Mouse (Mus musculus): ENCODE measurements around the gene Bcl2. TPM values are rescaled to one million over a fixed set of nuclear protein-coding genes. Genes with fewer than 3 reads are reported as not detected.

Bcl2 gene
- total and polyA plus RNA-seq, 3 experiments: 30.9 to 87.0 (median 38.8) TPM

DNA sequence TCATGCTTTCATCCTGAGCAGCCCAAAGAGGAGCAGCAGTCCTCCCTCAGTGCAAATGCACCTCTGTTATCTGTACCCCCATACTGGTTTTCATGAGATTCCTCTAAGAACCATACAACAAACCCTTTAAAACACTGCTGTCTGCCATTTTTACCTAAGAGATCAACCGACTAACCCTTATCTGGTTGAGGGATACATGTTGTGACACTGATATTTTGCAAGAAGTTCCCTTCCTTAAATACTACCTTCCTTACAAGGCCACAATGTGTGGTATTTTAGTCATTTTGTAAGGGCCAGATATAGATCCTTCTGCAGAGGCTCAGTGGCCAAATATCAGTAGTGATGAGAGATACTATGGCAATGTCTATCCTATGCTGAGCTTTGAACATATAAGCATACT lies 134.3 kb downstream of the Bcl2 start:
- Histone ChIP-seq H3K4me1 (ENCODE audit: control insufficient read depth in 1 of 2, insufficient read depth in 2 of 2, low read length in 2 of 2) (peaks cover 0 to 2% of the 10 kb centered on the region in 2 experiments; a peak in 1 of 4 replicates), H3K36me3 (ENCODE audit: control insufficient read depth in 1 of 2, insufficient read depth in 2 of 2, low read length in 2 of 2) (peaks cover 0 to 4% of the 10 kb centered on the region in 2 experiments; a peak in 2 of 4 replicates), H3K79me2 (ENCODE audit: control insufficient read depth, insufficient read depth, low read length, poor library complexity) (0 out of 2 replicates have a peak, but pooled peaks cover 2% of the 10 kb centered on the region), H3K9ac (ENCODE audit: control insufficient read depth, low read depth, low read length, poor library complexity, severe bottlenecking) (no peak overlapping the region), H3K4me3 (ENCODE audit: control insufficient read depth in 1 of 2, insufficient read depth in 1 of 2, low read depth in 2 of 2, low read length in 2 of 2) (no peak overlapping the region), H3K27me3 (ENCODE audit: control insufficient read depth in 1 of 2, insufficient read depth in 2 of 2, low read length in 2 of 2) (no peaks in the 10 kb centered on the region), H3K9me3 (replicated peaks; ENCODE audit: insufficient read depth, low read length) (no peaks in the 10 kb centered on the region), H3K27ac (ENCODE audit: control insufficient read depth, low read depth, low read length) (no peak overlapping the region)
- peak; percentile 51 for DNase-seq (ENCODE audit: low read depth, low spot score)
- TF ChIP-seq POLR2AphosphoS5 (IDR thresholded peaks at IDR 0.05; ENCODE audit: borderline replicate concordance, low read depth, low read length) (no peak), BHLHE40 (IDR thresholded peaks at IDR 0.05; ENCODE audit: borderline replicate concordance, low read depth, low read length) (peak; percentile 19; the same call in 1 of the 2 replicates), MYB (IDR thresholded peaks at IDR 0.05; ENCODE audit: low read depth, low read length) (0 out of 2 replicates have a peak, but pooled peaks have one; percentile 12), MEF2A (IDR thresholded peaks at IDR 0.05; ENCODE audit: extremely low read depth, insufficient replicate concordance, low read depth, low read length, poor library complexity, severe bottlenecking) (peak; percentile 30; the same call in 1 of the 2 replicates), EP300 (IDR thresholded peaks at IDR 0.05; ENCODE audit: low read depth in 1 of 2, low read length in 2 of 2) (peak; percentile 53 to 59), NRF1 (IDR thresholded peaks at IDR 0.05; ENCODE audit: insufficient read depth, low read depth, low read length, poor library complexity, severe bottlenecking) (no peak), RCOR1 (IDR thresholded peaks at IDR 0.05; ENCODE audit: low read depth, low read length) (peak; percentile 59; the same call in 1 of the 2 replicates), TCF12 (IDR thresholded peaks at IDR 0.05; ENCODE audit: low read depth, low read length) (0 out of 2 replicates have a peak, but pooled peaks have one; percentile 52), SIN3A (IDR thresholded peaks at IDR 0.05; ENCODE audit: low read length) (no peak), POLR2A (IDR thresholded peaks at IDR 0.05; ENCODE audit: control insufficient read depth in 1 of 2, insufficient read depth in 1 of 2, low read depth in 1 of 2, low read length in 2 of 2, poor library complexity in 1 of 2) (no peak), ETS1 (IDR thresholded peaks at IDR 0.05; ENCODE audit: low read depth, low read length) (peak; percentile 37; the same call in 1 of the 2 replicates), USF1 (IDR thresholded peaks at IDR 0.05; ENCODE audit: low read depth, low read length) (no peak), CHD2 (IDR thresholded peaks at IDR 0.05; ENCODE audit: low read length) (no peak), ZNF384 (IDR thresholded peaks at IDR 0.05; ENCODE audit: low read depth, low read length) (no peak), ZC3H11A (IDR thresholded peaks at IDR 0.05; ENCODE audit: low read depth, low read length) (no peak)

- no peak overlapping the region for H3K9ac ChIP-seq (ENCODE audit: control insufficient read depth, low read depth, low read length, poor library complexity, severe bottlenecking)
- H3K4me3 ChIP-seq (ENCODE audit: control insufficient read depth in 1 of 2, insufficient read depth in 1 of 2, low read depth in 2 of 2, low read length in 2 of 2): no peak overlapping the region
- H3K27ac ChIP-seq (ENCODE audit: control insufficient read depth, low read depth, low read length): no peak overlapping the region
- no peaks in the 10 kb centered on the region for H3K79me2 ChIP-seq (ENCODE audit: control insufficient read depth, insufficient read depth, low read length, poor library complexity)
- TF ChIP-seq KAT2A (conservative IDR thresholded peaks at IDR 0.05; ENCODE audit: low read depth, low read length): no peak
- no peak for TF ChIP-seq ELF1 (IDR thresholded peaks at IDR 0.05; ENCODE audit: low read depth, low read length)
- TF ChIP-seq JUND (IDR thresholded peaks at IDR 0.05; ENCODE audit: low read depth, low read length): no peak
- TF ChIP-seq CHD1 (IDR thresholded peaks at IDR 0.05; ENCODE audit: low read depth, low read length): no peak
- TF ChIP-seq MAZ (IDR thresholded peaks at IDR 0.05; ENCODE audit: low read depth, low read length): no peak
- no peak for TF ChIP-seq ETS1 (IDR thresholded peaks at IDR 0.05; ENCODE audit: low read depth, low read length)
- no peak for TF ChIP-seq MAX (IDR thresholded peaks at IDR 0.05; ENCODE audit: low read length)
- TF ChIP-seq GABPA (IDR thresholded peaks at IDR 0.05; ENCODE audit: low read depth, low read length): no peak
- no peak for TF ChIP-seq GATA1 (IDR thresholded peaks at IDR 0.05; ENCODE audit: low read depth, low read length)
- TF ChIP-seq POLR2AphosphoS2 (IDR thresholded peaks at IDR 0.05; ENCODE audit: low read length): no peak
- no peak for TF ChIP-seq NELFE (IDR thresholded peaks at IDR 0.05; ENCODE audit: low read depth, low read length)
- no peaks in the 10 kb centered on the region for H3K36me3 ChIP-seq (ENCODE audit: control insufficient read depth in 1 of 2, insufficient read depth in 2 of 2, low read length in 2 of 2)
- H3K9me3 ChIP-seq (replicated peaks; ENCODE audit: insufficient read depth, low read length): no peaks in the 10 kb centered on the region
- H3K4me1 ChIP-seq (ENCODE audit: control insufficient read depth in 1 of 2, insufficient read depth in 2 of 2, low read length in 2 of 2): no peaks in the 10 kb centered on the region
- DNase-seq (ENCODE audit: low read depth, low spot score): no peak
- no peaks in the 10 kb centered on the region for H3K27me3 ChIP-seq (ENCODE audit: control insufficient read depth in 1 of 2, insufficient read depth in 2 of 2, low read length in 2 of 2)
Observed at GRCm38 (mm10) chr1:106572506-106572905, 141.6 kb downstream of the Bcl2 start.
